Mouse (Mus musculus) ES-Bruce4 (cell line): Measurements from ENCODE around the gene Cped1. TPM values are rescaled to one million over a fixed set of nuclear protein-coding genes. Genes with fewer than 3 reads are reported as not detected.

Experiments used
- H3K27ac ChIP-seq: 2 replicates; pipeline ENCODE4 v1.5.1; 2012; ENCODE audit warnings: low read length, inconsistent platforms; ENCODE audit not compliant: insufficient read depth
- H3K27me3 ChIP-seq: 2 replicates; pipeline ENCODE4 v1.6.1; 2012; ENCODE audit warnings: mild to moderate bottlenecking, low read length, inconsistent platforms; ENCODE audit not compliant: control insufficient read depth, poor library complexity, insufficient read depth, severe bottlenecking
- H3K36me3 ChIP-seq: 2 replicates; pipeline ENCODE4 v1.6.1; 2012; ENCODE audit warnings: inconsistent platforms, mild to moderate bottlenecking, low read length, moderate library complexity; ENCODE audit not compliant: control insufficient read depth, poor library complexity, insufficient read depth, severe bottlenecking
- H3K4me1 ChIP-seq: one replicate; pipeline ENCODE4 v1.8.1; 2011; ENCODE audit warnings: low read length; ENCODE audit not compliant: control insufficient read depth, insufficient read depth
- H3K4me3 ChIP-seq: 2 replicates; pipeline ENCODE4 v1.5.1; 2011; ENCODE audit warnings: low read depth, mild to moderate bottlenecking, low read length
- H3K9ac ChIP-seq: 2 replicates; pipeline ENCODE4 v1.6.1; 2012; ENCODE audit warnings: low read depth, mild to moderate bottlenecking, inconsistent platforms; ENCODE audit not compliant: poor library complexity, severe bottlenecking
- H3K9me3 ChIP-seq: replicated peaks from 2 replicates; pipeline ENCODE4 v1.6.1; 2012; ENCODE audit warnings: mild to moderate bottlenecking, low read length, inconsistent platforms; ENCODE audit not compliant: control insufficient read depth, poor library complexity, insufficient read depth, severe bottlenecking
- CTCF ChIP-seq: IDR thresholded peaks from one replicate; pipeline ENCODE4 v1.8.1; 2011; ENCODE audit warnings: low read depth, low read length
- EP300 ChIP-seq: IDR thresholded peaks from 2 replicates; pipeline ENCODE4 v1.6.1; 2011; ENCODE audit warnings: low read depth, low read length; ENCODE audit not compliant: insufficient read depth
- POLR2A ChIP-seq: IDR thresholded peaks from one replicate; pipeline ENCODE4 v1.8.1; 2011; ENCODE audit warnings: low read length; ENCODE audit not compliant: insufficient read depth
- polyA plus RNA-seq: library from polyadenylated mRNA; stranded (reverse); fragments of >200 nt; gene quantifications from 2 replicates; pipeline ENCODE4 v1.2.4, GENCODE M21; 2011; ENCODE audit warnings: low read depth; ENCODE audit not compliant: missing spikeins, insufficient read depth, insufficient read length

Gene Cped1
- polyA plus RNA-seq, 1 experiment = 0.90 TPM

DNA sequence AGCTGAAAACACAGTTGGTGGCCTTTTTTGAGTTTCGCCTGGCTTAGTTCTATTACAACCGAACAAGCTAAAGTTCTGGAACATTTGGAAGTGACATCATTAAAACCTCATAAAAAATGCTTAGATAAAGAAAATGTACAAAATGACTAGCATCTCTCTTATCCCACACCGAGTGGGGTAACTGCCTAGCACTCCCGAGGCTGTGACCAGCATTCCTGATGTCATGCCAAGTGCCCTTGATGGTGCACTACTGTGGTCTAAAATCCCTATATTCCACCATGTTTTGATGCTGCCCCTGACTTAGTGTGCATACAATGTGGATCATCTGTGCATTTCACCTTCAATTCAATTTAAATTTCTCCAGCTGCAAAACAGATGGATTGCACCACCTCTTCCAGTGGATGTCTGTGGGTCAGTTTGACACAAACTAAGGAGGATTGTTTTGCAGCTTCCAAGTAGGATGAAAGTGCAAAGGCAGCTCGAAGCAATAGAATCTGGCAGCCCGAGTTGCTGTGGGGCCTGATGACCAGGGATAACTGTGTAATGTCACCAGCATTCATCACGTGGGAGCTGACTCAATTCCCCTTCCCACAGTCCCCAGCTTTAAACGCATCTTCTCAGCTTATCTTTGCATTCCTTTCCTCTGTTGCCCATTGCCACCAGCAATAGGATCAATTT, 33.2 kb downstream of the Cped1 start:
- Histone ChIP-seq H3K4me1 (peaks cover 2% of the 10 kb centered on the region), H3K27ac (no peak overlapping the region), H3K4me3 (no peak overlapping the region), H3K36me3 (no peaks in the 10 kb centered on the region), H3K9ac (no peak overlapping the region), H3K27me3 (no peaks in the 10 kb centered on the region), H3K9me3 (no peaks in the 10 kb centered on the region)
- TF ChIP-seq CTCF (no peak), POLR2A (no peak), EP300 (no peak)

DNA sequence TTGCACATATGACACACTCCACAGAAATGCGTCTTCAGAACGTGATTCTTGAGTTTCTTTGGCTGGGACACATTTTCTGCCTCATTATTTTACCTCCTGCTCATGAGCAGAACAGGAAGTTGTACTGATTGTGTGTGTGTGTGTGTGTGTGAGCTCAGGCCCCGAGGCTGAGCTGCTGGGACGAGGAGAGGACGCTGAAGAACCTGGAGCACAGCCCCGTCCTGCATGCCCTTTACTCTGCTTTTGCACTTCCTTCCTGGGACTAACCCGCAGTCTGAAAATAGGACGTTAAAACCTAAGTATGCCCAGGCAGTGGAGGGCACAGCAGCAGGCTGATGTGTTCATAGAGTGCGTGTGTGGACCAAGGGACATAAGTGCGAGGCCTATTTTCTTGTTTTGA, 33.9 kb downstream of the Cped1 start:
- Histone ChIP-seq H3K36me3 (no peaks in the 10 kb centered on the region), H3K4me1 (peaks cover 2% of the 10 kb centered on the region), H3K27me3 (no peaks in the 10 kb centered on the region), H3K9me3 (no peaks in the 10 kb centered on the region), H3K27ac (no peak overlapping the region), H3K4me3 (no peak overlapping the region), H3K9ac (no peak overlapping the region)
- TF ChIP-seq POLR2A (no peak), EP300 (no peak), CTCF (no peak)

- no peak overlapping the region for H3K4me3 ChIP-seq
- TF ChIP-seq CTCF (no peak), EP300 (no peak), POLR2A (no peak)
- no peaks in the 10 kb centered on the region for H3K27me3 ChIP-seq
- H3K9ac ChIP-seq = no peak overlapping the region
- H3K9me3 ChIP-seq = no peaks in the 10 kb centered on the region
- H3K36me3 ChIP-seq = no peaks in the 10 kb centered on the region
- no peak overlapping the region for H3K27ac ChIP-seq
- peaks cover 2% of the 10 kb centered on the region for H3K4me1 ChIP-seq
Measured at GRCm38 (mm10) chr6:22020696-22021095, 35.0 kb downstream of the Cped1 start.

GRCm38 (mm10) chr6:22021315-22021714, 35.6 kb downstream of the Cped1 start:
- TF ChIP-seq EP300 (no peak), CTCF (no peak), POLR2A (no peak)
- Histone ChIP-seq H3K36me3 (no peaks in the 10 kb centered on the region), H3K4me1 (peaks cover 2% of the 10 kb centered on the region)

DNA sequence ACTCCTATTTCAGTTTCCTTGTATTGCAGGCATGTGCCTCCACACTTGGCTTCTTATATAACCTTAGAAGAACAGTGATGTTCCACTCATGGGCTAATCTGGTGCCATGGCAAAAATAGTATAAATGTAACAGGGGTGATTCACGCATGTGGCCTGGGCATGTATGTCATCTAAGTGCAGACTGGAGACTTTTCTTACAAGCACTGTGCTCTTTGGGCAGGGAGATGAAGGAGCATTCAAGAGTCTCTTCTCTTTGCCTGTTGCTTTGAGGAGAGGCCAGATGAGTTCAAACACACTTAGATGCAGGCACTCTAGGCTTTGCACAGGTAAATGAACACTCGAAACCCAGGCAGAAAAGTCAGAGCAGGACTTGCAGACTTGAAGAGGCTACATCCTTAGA, 38.5 kb downstream of the Cped1 start:
- no peaks in the 10 kb centered on the region for H3K9me3 ChIP-seq
- no peak overlapping the region for H3K9ac ChIP-seq
- H3K27me3 ChIP-seq = no peaks in the 10 kb centered on the region
- no peak overlapping the region for H3K27ac ChIP-seq
- TF ChIP-seq POLR2A (no peak), EP300 (no peak), CTCF (no peak)
- H3K4me3 ChIP-seq = no peak overlapping the region
- H3K4me1 ChIP-seq = peaks cover 2% of the 10 kb centered on the region
- no peaks in the 10 kb centered on the region for H3K36me3 ChIP-seq

More at GRCm38 (mm10) chr6:22021315-22021714, 35.6 kb downstream of the Cped1 start:
- H3K27ac ChIP-seq = no peak overlapping the region
- H3K9ac ChIP-seq = no peak overlapping the region
- H3K9me3 ChIP-seq = no peaks in the 10 kb centered on the region
- no peaks in the 10 kb centered on the region for H3K27me3 ChIP-seq
- H3K4me3 ChIP-seq = no peak overlapping the region

DNA sequence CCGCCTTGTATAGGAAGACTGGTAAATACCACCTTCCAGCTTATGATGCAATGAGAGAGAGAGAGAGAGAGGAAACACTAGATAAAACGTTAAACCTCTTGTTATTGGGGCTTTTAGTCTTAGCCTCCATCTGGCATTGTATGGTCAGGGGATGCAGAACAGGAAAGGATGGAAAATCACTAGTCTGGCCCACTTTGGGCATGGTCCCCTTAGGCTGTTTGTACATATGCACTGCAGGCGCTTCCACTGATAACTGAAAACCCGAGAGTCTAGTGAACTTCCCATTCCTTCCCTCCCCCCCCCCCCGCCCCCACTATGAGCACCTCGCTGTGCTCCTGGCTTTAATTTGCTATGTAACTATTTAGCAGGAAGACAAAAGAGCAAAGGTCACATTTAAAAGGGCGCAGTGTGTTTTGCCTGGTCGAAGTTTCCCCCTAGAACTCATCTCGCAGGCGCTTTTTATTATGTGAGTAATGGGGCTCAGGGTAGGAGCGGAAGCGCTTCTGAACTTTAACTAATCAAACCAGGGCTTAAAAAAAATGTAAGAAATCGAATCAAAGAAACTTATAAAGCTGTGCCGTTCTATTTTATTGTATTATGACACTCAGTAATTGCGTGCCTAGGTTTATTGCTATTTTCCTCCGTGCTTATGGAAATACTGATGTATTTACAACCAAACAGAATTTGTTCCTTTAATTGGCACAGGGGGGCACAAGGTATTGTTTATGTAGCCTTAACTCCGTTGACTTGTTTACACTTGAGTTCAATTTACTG, 40.1 kb downstream of the Cped1 start:
- no peaks in the 10 kb centered on the region for H3K9me3 ChIP-seq
- TF ChIP-seq CTCF (no peak), POLR2A (no peak), EP300 (no peak)
- no peaks in the 10 kb centered on the region for H3K4me1 ChIP-seq
- no peaks in the 10 kb centered on the region for H3K27me3 ChIP-seq
- no peaks in the 10 kb centered on the region for H3K36me3 ChIP-seq
- H3K4me3 ChIP-seq = no peak overlapping the region
- no peak overlapping the region; the same call in 1 of the 2 replicates for H3K27ac ChIP-seq
- H3K9ac ChIP-seq = no peak overlapping the region
